Mouse (Mus musculus): ENCODE results near the gene Bmt2. TPM values are rescaled to one million over a fixed set of nuclear protein-coding genes. Genes with fewer than 3 reads are reported as not detected.

The Bmt2 gene
- polyA plus RNA-seq, 1 experiment = 60.3 TPM

DNA sequence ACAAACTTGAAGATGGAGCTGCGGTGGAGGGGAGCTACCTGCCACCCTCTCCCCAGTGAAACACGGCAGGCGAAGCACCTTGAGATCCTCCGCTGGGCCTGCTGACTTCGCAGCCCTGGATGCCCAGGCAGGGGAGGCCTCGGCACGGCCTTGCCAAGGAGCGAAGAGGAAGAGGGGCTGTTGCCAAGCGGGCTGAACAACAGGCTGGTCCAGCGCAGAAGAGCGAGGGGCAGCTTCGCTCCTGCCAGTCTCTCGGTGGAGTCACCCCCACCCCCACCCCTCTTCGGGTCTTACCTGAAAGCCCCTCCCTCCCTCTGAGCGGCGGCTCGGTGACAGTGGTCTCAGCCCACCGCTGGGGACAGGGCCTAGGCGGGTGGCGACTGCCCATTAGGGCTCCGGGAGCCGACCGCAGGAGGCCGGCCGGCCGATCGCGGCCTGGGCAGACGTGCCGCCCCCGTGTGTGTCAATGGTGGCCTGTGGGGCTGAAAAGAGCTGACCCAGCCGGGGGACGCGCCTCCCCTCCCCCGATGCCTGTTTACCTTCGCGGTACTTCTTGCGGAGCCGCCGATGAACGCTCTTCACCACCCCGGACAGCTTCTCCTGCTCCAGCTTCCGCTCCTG, 515 bp downstream of the Bmt2 start:
- Histone ChIP-seq H3K27ac (ENCODE audit: insufficient read depth, low read depth, low read length) (peak overlapping the region; percentile 79), H3K4me1 (ENCODE audit: control insufficient read depth, insufficient read depth, low read length) (peaks cover 26% of the 10 kb centered on the region), H3K4me3 (ENCODE audit: insufficient read depth, low read length) (peak overlapping the region; percentile 99)
- TF ChIP-seq CTCF (IDR thresholded peaks at IDR 0.05; ENCODE audit: low read depth, low read length) = no peak
- TF ChIP-seq POLR2A (IDR thresholded peaks at IDR 0.05; ENCODE audit: borderline replicate concordance, low read depth, low read length) = no peak

DNA sequence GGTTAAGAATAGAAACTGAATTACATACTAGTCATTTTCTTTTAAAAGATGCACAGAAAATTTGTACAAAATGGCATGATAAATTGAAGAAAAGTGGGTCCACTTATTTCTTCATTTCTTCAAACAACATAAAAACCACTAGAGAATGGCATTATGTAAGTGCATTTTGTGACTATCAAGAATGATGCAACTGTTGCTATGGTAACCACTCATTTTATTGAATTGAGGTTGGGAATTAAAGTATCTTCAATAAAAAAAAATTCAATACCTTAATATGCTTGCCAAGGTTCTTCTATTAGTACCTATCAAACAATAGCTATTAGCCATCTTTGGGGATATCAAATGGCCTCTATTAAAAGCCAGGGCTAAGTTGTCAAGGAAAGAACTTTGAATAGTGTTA, 1.6 kb downstream of the Bmt2 start:
- H3K4me1 ChIP-seq (ENCODE audit: control insufficient read depth, insufficient read depth, low read length) = peaks cover 25% of the 10 kb centered on the region
- H3K4me3 ChIP-seq (ENCODE audit: insufficient read depth, low read length) = no peak overlapping the region
- no peak overlapping the region for H3K27ac ChIP-seq (ENCODE audit: insufficient read depth, low read depth, low read length)
- TF ChIP-seq CTCF (IDR thresholded peaks at IDR 0.05; ENCODE audit: low read depth, low read length) = no peak
- TF ChIP-seq POLR2A (IDR thresholded peaks at IDR 0.05; ENCODE audit: borderline replicate concordance, low read depth, low read length) = no peak

DNA sequence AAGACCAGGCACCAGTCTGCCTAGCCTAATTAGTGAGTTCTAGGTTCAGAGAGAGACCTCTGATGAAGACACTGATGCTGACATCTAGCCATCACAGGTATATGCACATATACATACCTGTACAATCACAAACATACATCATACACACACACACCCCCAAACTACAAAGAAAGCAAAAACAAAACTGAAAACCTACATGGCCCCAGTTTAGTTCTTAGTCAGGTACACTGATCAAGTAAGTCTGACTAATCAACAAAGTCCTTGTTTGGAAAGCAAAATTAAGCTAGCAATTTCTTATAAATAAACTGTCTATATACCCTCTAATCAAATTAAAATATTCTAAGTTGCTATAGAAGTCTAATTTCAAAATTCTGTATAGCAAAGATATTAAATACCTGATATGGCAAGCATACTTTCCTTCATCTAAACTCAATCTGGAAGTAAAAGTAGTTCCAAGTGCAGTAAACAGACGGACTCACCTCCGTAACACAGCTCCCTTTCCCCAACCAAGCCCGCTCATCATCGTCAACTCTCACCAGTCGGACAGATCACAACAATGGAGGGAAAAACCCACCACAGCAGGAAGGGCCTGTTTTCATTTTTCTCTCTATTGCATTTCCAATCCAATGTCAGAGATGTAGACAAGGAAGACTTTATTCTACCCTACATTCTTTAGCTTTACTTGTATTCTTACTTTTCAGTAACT, 3.0 kb downstream of the Bmt2 start:
- H3K27ac ChIP-seq (ENCODE audit: insufficient read depth, low read depth, low read length) = no peak overlapping the region
- peaks cover 27% of the 10 kb centered on the region for H3K4me1 ChIP-seq (ENCODE audit: control insufficient read depth, insufficient read depth, low read length)
- H3K4me3 ChIP-seq (ENCODE audit: insufficient read depth, low read length) = no peak overlapping the region
- TF ChIP-seq POLR2A (IDR thresholded peaks at IDR 0.05; ENCODE audit: borderline replicate concordance, low read depth, low read length) (no peak), CTCF (IDR thresholded peaks at IDR 0.05; ENCODE audit: low read depth, low read length) (no peak)

DNA sequence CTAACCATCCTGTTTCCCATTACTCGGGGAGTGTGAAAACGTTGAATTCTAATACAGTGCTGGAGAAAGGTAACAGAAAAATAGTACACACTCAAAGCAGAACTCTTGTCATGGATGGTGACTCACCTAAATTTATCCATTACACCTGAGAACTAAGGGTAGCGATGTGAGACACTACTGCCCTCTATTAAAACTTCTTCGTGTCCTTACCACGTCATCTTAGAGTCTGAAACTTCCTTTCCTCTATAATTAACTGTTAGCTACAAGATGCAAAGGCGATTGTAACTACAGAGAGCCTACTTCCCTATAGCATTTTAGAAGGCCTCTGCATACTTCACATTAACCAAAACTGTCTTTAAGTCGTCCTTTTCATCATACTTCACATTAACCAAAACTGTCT, 12.1 kb downstream of the Bmt2 start:
- Histone ChIP-seq H3K4me3 (ENCODE audit: insufficient read depth, low read length) (no peak overlapping the region), H3K4me1 (ENCODE audit: control insufficient read depth, insufficient read depth, low read length) (peaks cover 11% of the 10 kb centered on the region), H3K27ac (ENCODE audit: insufficient read depth, low read depth, low read length) (no peak overlapping the region)
- no peak for TF ChIP-seq CTCF (IDR thresholded peaks at IDR 0.05; ENCODE audit: low read depth, low read length)
- TF ChIP-seq POLR2A (IDR thresholded peaks at IDR 0.05; ENCODE audit: borderline replicate concordance, low read depth, low read length) = no peak

DNA sequence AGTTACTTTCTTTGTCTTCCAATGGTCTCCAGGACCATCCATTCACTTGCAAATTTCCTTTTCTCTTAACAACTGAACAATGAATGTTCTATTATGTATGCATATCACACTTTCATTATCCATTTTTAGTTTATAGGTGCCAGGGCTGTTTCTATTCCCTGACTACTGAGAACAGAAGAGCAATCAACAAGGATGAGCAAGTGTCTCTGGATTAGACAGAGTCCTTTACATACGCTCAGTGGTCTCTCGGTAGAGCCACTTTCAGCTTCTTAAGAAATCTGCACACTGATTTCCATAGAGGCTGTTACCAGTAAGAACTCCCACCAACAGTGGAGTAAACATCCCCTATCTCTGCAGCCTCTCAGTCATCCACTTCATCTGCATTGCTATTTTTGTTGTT, 19.8 kb downstream of the Bmt2 start:
- H3K27ac ChIP-seq (ENCODE audit: insufficient read depth, low read depth, low read length) = no peak overlapping the region
- H3K4me1 ChIP-seq (ENCODE audit: control insufficient read depth, insufficient read depth, low read length) = no peaks in the 10 kb centered on the region
- H3K4me3 ChIP-seq (ENCODE audit: insufficient read depth, low read length) = no peak overlapping the region
- no peak for TF ChIP-seq POLR2A (IDR thresholded peaks at IDR 0.05; ENCODE audit: borderline replicate concordance, low read depth, low read length)
- no peak for TF ChIP-seq CTCF (IDR thresholded peaks at IDR 0.05; ENCODE audit: low read depth, low read length)

DNA sequence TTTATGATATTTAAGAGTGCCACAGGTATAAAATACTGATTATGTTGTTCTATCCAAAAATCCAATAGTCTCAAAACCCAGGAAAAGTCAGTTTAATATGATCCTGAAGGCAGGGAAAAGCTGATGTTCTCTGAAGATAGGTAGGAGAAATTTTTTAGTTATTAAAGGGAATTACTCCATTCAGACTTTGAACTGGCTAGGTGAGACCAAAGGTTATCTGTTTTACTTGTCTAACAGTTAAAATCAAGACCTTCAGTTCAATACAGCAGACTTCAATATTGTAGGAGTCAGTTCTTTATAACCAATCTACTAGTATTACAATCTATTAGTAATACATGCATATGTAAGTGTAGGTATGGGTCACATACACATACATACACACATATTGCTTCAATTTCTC, 23.7 kb downstream of the Bmt2 start:
- H3K27ac ChIP-seq (ENCODE audit: insufficient read depth, low read depth, low read length) = no peak overlapping the region
- TF ChIP-seq POLR2A (IDR thresholded peaks at IDR 0.05; ENCODE audit: borderline replicate concordance, low read depth, low read length) (no peak), CTCF (IDR thresholded peaks at IDR 0.05; ENCODE audit: low read depth, low read length) (no peak)
- no peak overlapping the region for H3K4me3 ChIP-seq (ENCODE audit: insufficient read depth, low read length)

DNA sequence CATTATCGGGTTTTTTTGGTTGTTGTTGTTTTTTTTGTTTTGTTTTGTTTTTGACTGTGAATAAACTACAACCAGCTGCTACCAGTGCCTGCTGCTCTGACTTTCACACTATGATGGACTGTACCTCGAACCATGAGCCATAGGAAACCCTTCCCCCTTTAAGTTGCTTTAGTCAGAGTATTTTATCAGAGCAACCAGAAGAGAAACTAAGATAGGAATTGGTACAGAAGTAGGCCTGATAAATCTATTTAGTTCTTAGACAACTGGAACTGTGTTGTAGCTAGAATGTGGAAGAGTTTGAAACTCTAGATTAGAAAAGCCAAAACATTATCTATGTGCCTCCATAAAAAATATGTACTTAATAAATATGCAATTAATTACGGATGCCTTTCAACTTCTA, 25.5 kb downstream of the Bmt2 start:
- H3K4me1 ChIP-seq (ENCODE audit: control insufficient read depth, insufficient read depth, low read length) = peaks cover 2% of the 10 kb centered on the region; the same call in 1 of the 2 replicates
- H3K4me3 ChIP-seq (ENCODE audit: insufficient read depth, low read length) = no peak overlapping the region
- TF ChIP-seq POLR2A (IDR thresholded peaks at IDR 0.05; ENCODE audit: borderline replicate concordance, low read depth, low read length) (no peak), CTCF (IDR thresholded peaks at IDR 0.05; ENCODE audit: low read depth, low read length) (no peak)

More for the DNA sequence above, 23.7 kb downstream of the Bmt2 start:
- peaks cover 2% of the 10 kb centered on the region; the same call in 1 of the 2 replicates for H3K4me1 ChIP-seq (ENCODE audit: control insufficient read depth, insufficient read depth, low read length)

DNA sequence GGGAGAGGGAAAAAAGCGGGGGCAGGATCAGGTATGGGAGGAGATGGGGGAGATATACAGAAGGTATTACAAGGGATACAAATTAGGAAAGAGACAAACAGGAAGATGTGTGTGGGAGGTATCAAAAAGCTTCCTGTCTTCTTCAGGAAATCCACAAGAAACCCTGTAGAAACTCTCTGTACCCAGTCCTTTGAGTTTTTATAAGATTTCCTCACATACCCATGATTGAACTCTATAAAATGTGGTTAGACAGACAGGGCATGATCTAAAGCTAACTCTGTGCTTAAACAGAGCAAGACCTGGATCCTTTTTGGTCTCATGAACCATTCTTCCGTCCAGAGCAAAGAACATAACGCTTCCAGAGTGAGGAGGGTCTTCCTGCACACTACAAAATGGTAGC, 26.9 kb downstream of the Bmt2 start:
- Histone ChIP-seq H3K4me1 (ENCODE audit: control insufficient read depth, insufficient read depth, low read length) (peaks cover 2% of the 10 kb centered on the region; the same call in 1 of the 2 replicates), H3K4me3 (ENCODE audit: insufficient read depth, low read length) (no peak overlapping the region), H3K27ac (ENCODE audit: insufficient read depth, low read depth, low read length) (no peak overlapping the region)
- TF ChIP-seq POLR2A (IDR thresholded peaks at IDR 0.05; ENCODE audit: borderline replicate concordance, low read depth, low read length) = no peak
- TF ChIP-seq CTCF (IDR thresholded peaks at IDR 0.05; ENCODE audit: low read depth, low read length) = no peak

More for the DNA sequence above, 25.5 kb downstream of the Bmt2 start:
- H3K27ac ChIP-seq (ENCODE audit: insufficient read depth, low read depth, low read length) = no peak overlapping the region

DNA sequence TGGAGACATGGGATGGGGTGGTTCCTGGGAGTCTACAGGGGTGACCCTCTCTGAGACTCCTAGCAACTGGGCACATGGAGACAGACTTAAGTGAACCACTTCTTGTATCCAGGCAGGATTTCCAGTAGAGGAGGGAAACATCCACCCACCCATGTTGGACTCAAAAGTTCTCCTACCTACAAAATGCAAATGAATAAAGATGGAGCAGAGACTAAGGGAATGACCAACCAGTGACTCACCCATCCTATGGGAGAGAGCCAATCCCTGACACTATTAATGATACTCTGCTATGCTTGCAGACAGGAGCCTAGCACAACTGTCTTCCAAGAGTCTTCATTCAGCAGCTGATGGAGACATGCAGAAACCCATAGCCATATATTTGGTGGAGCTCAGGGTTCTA, 29.5 kb downstream of the Bmt2 start:
- H3K4me1 ChIP-seq (ENCODE audit: control insufficient read depth, insufficient read depth, low read length) = peaks cover 2% of the 10 kb centered on the region; the same call in 1 of the 2 replicates
- TF ChIP-seq POLR2A (IDR thresholded peaks at IDR 0.05; ENCODE audit: borderline replicate concordance, low read depth, low read length) (no peak), CTCF (IDR thresholded peaks at IDR 0.05; ENCODE audit: low read depth, low read length) (no peak)
- H3K27ac ChIP-seq (ENCODE audit: insufficient read depth, low read depth, low read length) = no peak overlapping the region
- H3K4me3 ChIP-seq (ENCODE audit: insufficient read depth, low read length) = no peak overlapping the region

DNA sequence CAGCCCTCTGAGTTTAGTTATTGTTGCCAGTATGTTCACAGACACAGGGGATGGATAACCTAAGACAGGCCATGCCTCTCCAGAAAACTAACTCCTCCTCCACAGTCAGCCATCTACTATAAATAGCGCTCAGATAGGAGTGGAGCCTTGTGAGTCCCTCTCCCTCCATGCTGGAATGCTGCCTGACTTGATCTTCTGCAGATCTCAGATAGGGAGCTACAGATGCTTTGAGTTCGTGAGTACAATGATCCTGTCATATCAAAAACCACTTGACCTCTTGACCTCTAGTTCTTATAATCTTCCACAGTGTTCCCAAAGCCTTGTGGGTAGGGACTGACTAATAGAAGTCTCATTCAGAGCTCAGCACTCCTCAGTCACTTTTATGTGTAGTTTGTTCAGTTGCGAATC, 41.2 kb downstream of the Bmt2 start:
- no peaks in the 10 kb centered on the region for H3K4me1 ChIP-seq (ENCODE audit: control insufficient read depth, insufficient read depth, low read length)
- no peak overlapping the region for H3K4me3 ChIP-seq (ENCODE audit: insufficient read depth, low read length)
- TF ChIP-seq CTCF (IDR thresholded peaks at IDR 0.05; ENCODE audit: low read depth, low read length) (no peak), POLR2A (IDR thresholded peaks at IDR 0.05; ENCODE audit: borderline replicate concordance, low read depth, low read length) (no peak)
- no peak overlapping the region for H3K27ac ChIP-seq (ENCODE audit: insufficient read depth, low read depth, low read length)

All from bone marrow macrophage, adult 2 months (primary cell).